Mouse (Mus musculus) 3T3-L1 (cell line): Measurements from ENCODE around the gene Pdp2.
"Not testable (repeated sequence)": the region's sequence is repeated elsewhere in the genome, so short reads cannot be mapped to it uniquely, and the experiment has no call there.

Experiments used
- DNase-seq: peaks from one replicate; pipeline ENCODE4 v3.0.0-alpha.2; 2015; ENCODE audit warnings: low read depth, low spot score

Pdp2 gene

DNA sequence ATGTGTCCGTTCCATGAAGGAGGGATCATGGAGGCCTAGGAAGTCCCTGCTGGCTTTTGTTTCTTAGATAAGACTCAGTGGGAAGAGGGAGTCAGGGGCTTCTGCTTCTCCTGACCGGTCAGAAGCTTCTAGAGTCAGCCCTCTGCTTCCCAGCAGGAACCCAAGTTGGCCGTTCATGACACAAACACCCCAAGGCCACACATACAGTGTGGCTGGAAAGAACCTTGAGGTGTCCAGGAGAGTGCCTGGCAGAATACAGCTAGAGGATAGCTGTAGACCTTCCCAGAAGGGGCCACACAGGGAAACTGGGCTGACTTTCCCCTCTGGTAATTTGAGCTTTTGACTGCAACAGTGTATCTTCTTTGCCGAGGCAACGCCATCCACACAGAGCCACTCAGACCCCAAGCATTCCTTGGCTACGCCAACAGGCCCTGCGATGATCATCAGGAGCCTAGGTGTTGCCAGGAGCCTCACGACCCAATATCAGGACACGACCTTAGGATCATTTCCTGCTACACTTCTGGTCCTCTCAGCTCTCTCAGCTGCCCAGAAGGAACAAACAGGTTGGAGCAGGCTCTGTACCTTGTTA is 42.0 kb downstream of the Pdp2 start:
- DNase-seq = no peak

GRCm38 (mm10) chr8:104635004-104635710 is 43.9 kb downstream of the Pdp2 start:
- no peak for DNase-seq

DNA sequence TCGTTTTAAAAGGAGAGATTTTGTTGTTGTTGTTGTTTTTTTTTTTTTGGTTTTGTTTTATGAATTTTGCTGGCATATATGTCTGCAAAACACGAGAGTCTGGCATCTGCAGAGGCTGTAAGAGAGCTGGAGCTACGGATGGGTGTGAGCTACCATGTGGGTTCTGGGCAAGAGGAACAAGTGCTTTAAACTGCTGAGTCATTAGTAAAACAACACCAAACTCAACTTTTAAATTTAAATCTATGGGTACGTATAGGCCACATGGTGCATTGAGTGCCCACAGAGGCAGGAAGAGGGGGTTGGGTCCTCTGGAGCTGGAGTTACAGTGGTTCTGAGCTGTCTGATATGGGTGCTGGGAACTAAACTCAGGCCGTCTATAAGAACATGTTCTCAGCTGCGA is 46.8 kb downstream of the Pdp2 start:
- no peak for DNase-seq

DNA sequence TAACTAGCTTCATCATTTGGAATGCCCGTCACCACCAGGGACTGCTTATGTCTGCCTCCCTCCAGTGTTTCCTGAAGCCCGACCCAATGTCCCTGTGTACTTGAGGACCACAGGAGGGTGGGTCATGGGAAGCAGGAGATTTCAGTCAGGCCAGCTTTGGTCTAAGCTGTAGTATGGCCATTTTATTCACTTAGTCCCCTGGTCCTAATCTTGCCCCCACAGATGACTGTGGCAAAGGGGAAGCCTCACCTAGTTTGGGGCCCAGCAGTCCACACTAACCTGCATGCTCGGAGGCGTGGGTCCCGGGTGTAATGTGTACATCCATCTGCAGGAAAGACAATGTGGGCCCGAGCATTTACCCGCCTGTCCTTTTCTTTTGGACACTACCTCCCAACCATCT is 49.0 kb downstream of the Pdp2 start:
- no peak for DNase-seq

GRCm38 (mm10) chr8:104640831-104641370 is 49.6 kb downstream of the Pdp2 start:
- DNase-seq = no peak

- peak; percentile 89 for DNase-seq
Observed at GRCm38 (mm10) chr8:104641426-104642323, 50.4 kb downstream of the Pdp2 start, which contains the start of gene Ciao2b. TSS of gene Ciao2b (minus strand) at chr8:104641965.

DNA sequence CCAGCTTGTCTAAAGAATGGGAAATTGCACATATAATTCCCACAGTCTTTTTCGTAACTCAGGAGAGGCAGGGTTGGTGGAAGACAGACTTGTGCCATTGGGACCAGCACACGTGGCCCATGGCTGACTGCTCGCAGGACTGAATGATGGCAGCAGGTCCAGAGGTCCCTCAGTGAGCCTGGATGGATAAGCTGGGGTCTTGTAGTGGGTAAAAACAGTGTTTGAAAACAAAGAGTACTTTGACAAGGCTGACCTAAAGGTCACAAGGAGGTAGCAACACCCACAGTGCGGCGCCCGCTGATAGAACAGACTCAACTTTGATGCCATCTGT is 51.0 kb downstream of the Pdp2 start:
- no peak for DNase-seq

GRCm38 (mm10) chr8:104644187-104644586 is 52.9 kb downstream of the Pdp2 start:
- not testable (repeated sequence) for DNase-seq
